Mouse (Mus musculus): ENCODE data around the gene Eps8l3. TPM values are rescaled to one million over a fixed set of nuclear protein-coding genes. Genes with fewer than 3 reads are reported as not detected.

The Eps8l3 gene
- polyA plus RNA-seq, 1 experiment: 27.9 TPM

GRCm38 (mm10) chr3:107844499-107844898 is 32.5 kb upstream of the Eps8l3 start:
- TF ChIP-seq POLR2A (IDR thresholded peaks at IDR 0.05; ENCODE audit: control insufficient read depth, low read depth, low read length): no peak
- no peaks in the 10 kb centered on the region for H3K4me1 ChIP-seq (ENCODE audit: control insufficient read depth, insufficient read depth, low read length)
- H3K27me3 ChIP-seq (ENCODE audit: control insufficient read depth, insufficient read depth, low read length): no peaks in the 10 kb centered on the region
- H3K27ac ChIP-seq (ENCODE audit: control insufficient read depth, insufficient read depth, low read depth, low read length): no peak overlapping the region
- no peaks in the 10 kb centered on the region for H3K36me3 ChIP-seq (ENCODE audit: control insufficient read depth, insufficient read depth, low read length)
- H3K4me3 ChIP-seq (ENCODE audit: control insufficient read depth, low read depth, low read length): no peak overlapping the region

GRCm38 (mm10) chr3:107846175-107846574 is 30.9 kb upstream of the Eps8l3 start:
- TF ChIP-seq CTCF (IDR thresholded peaks at IDR 0.05; ENCODE audit: control insufficient read depth, insufficient read depth, insufficient replicate concordance, low read depth, low read length) (no peak), POLR2A (IDR thresholded peaks at IDR 0.05; ENCODE audit: control insufficient read depth, low read depth, low read length) (no peak)
- no peak overlapping the region for H3K4me3 ChIP-seq (ENCODE audit: control insufficient read depth, low read depth, low read length)
- no peaks in the 10 kb centered on the region for H3K4me1 ChIP-seq (ENCODE audit: control insufficient read depth, insufficient read depth, low read length)
- no peaks in the 10 kb centered on the region for H3K36me3 ChIP-seq (ENCODE audit: control insufficient read depth, insufficient read depth, low read length)
- no peak overlapping the region for H3K27ac ChIP-seq (ENCODE audit: control insufficient read depth, insufficient read depth, low read depth, low read length)
- no peaks in the 10 kb centered on the region for H3K27me3 ChIP-seq (ENCODE audit: control insufficient read depth, insufficient read depth, low read length)

GRCm38 (mm10) chr3:107846835-107847234 is 30.2 kb upstream of the Eps8l3 start:
- no peak for TF ChIP-seq POLR2A (IDR thresholded peaks at IDR 0.05; ENCODE audit: control insufficient read depth, low read depth, low read length)
- TF ChIP-seq CTCF (IDR thresholded peaks at IDR 0.05; ENCODE audit: control insufficient read depth, insufficient read depth, insufficient replicate concordance, low read depth, low read length): no peak
- H3K27ac ChIP-seq (ENCODE audit: control insufficient read depth, insufficient read depth, low read depth, low read length): no peak overlapping the region
- H3K36me3 ChIP-seq (ENCODE audit: control insufficient read depth, insufficient read depth, low read length): no peaks in the 10 kb centered on the region
- no peaks in the 10 kb centered on the region for H3K27me3 ChIP-seq (ENCODE audit: control insufficient read depth, insufficient read depth, low read length)
- H3K4me3 ChIP-seq (ENCODE audit: control insufficient read depth, low read depth, low read length): no peak overlapping the region
- H3K4me1 ChIP-seq (ENCODE audit: control insufficient read depth, insufficient read depth, low read length): no peaks in the 10 kb centered on the region

GRCm38 (mm10) chr3:107848126-107848525 is 28.9 kb upstream of the Eps8l3 start:
- Histone ChIP-seq H3K4me3 (ENCODE audit: control insufficient read depth, low read depth, low read length) (no peak overlapping the region), H3K27me3 (ENCODE audit: control insufficient read depth, insufficient read depth, low read length) (no peaks in the 10 kb centered on the region), H3K4me1 (ENCODE audit: control insufficient read depth, insufficient read depth, low read length) (no peaks in the 10 kb centered on the region), H3K36me3 (ENCODE audit: control insufficient read depth, insufficient read depth, low read length) (no peaks in the 10 kb centered on the region), H3K27ac (ENCODE audit: control insufficient read depth, insufficient read depth, low read depth, low read length) (no peak overlapping the region)
- TF ChIP-seq POLR2A (IDR thresholded peaks at IDR 0.05; ENCODE audit: control insufficient read depth, low read depth, low read length): no peak
- TF ChIP-seq CTCF (IDR thresholded peaks at IDR 0.05; ENCODE audit: control insufficient read depth, insufficient read depth, insufficient replicate concordance, low read depth, low read length): no peak

GRCm38 (mm10) chr3:107849000-107849692 is 27.9 kb upstream of the Eps8l3 start:
- no peak overlapping the region for H3K27ac ChIP-seq (ENCODE audit: control insufficient read depth, insufficient read depth, low read depth, low read length)
- H3K4me3 ChIP-seq (ENCODE audit: control insufficient read depth, low read depth, low read length): no peak overlapping the region
- H3K36me3 ChIP-seq (ENCODE audit: control insufficient read depth, insufficient read depth, low read length): no peaks in the 10 kb centered on the region
- TF ChIP-seq POLR2A (IDR thresholded peaks at IDR 0.05; ENCODE audit: control insufficient read depth, low read depth, low read length) (no peak), CTCF (IDR thresholded peaks at IDR 0.05; ENCODE audit: control insufficient read depth, insufficient read depth, insufficient replicate concordance, low read depth, low read length) (no peak)
- no peaks in the 10 kb centered on the region for H3K4me1 ChIP-seq (ENCODE audit: control insufficient read depth, insufficient read depth, low read length)
- no peaks in the 10 kb centered on the region for H3K27me3 ChIP-seq (ENCODE audit: control insufficient read depth, insufficient read depth, low read length)

GRCm38 (mm10) chr3:107849693-107850031 is 27.4 kb upstream of the Eps8l3 start:
- Histone ChIP-seq H3K36me3 (ENCODE audit: control insufficient read depth, insufficient read depth, low read length) (no peaks in the 10 kb centered on the region), H3K27me3 (ENCODE audit: control insufficient read depth, insufficient read depth, low read length) (no peaks in the 10 kb centered on the region), H3K4me3 (ENCODE audit: control insufficient read depth, low read depth, low read length) (no peak overlapping the region), H3K4me1 (ENCODE audit: control insufficient read depth, insufficient read depth, low read length) (no peaks in the 10 kb centered on the region), H3K27ac (ENCODE audit: control insufficient read depth, insufficient read depth, low read depth, low read length) (no peak overlapping the region)
- TF ChIP-seq CTCF (IDR thresholded peaks at IDR 0.05; ENCODE audit: control insufficient read depth, insufficient read depth, insufficient replicate concordance, low read depth, low read length): no peak
- TF ChIP-seq POLR2A (IDR thresholded peaks at IDR 0.05; ENCODE audit: control insufficient read depth, low read depth, low read length): no peak

- no peaks in the 10 kb centered on the region for H3K4me1 ChIP-seq (ENCODE audit: control insufficient read depth, insufficient read depth, low read length)
These were observed 26.5 kb upstream of the Eps8l3 start for GRCm38 (mm10) chr3:107850418-107851031.

More at GRCm38 (mm10) chr3:107850418-107851031, 26.5 kb upstream of the Eps8l3 start:
- H3K4me3 ChIP-seq (ENCODE audit: control insufficient read depth, low read depth, low read length): no peak overlapping the region
- no peaks in the 10 kb centered on the region for H3K27me3 ChIP-seq (ENCODE audit: control insufficient read depth, insufficient read depth, low read length)
- TF ChIP-seq CTCF (IDR thresholded peaks at IDR 0.05; ENCODE audit: control insufficient read depth, insufficient read depth, insufficient replicate concordance, low read depth, low read length) (no peak), POLR2A (IDR thresholded peaks at IDR 0.05; ENCODE audit: control insufficient read depth, low read depth, low read length) (no peak)
- no peak overlapping the region for H3K27ac ChIP-seq (ENCODE audit: control insufficient read depth, insufficient read depth, low read depth, low read length)
- H3K36me3 ChIP-seq (ENCODE audit: control insufficient read depth, insufficient read depth, low read length): no peaks in the 10 kb centered on the region
